Mouse (Mus musculus): ENCODE data around the gene Mamdc4.

Gene Mamdc4

GRCm38 (mm10) chr2:25585601-25586000 lies 11.0 kb upstream of the Mamdc4 start:
- no peak overlapping the region for H3K4me3 ChIP-seq (replicated peaks; ENCODE audit: low read length)
- peaks cover 42% of the 10 kb centered on the region for H3K4me1 ChIP-seq (replicated peaks; ENCODE audit: low read depth, low read length)
- H3K9me3 ChIP-seq (ENCODE audit: low read length): no peaks in the 10 kb centered on the region

GRCm38 (mm10) chr2:25584856-25585255 lies 10.2 kb upstream of the Mamdc4 start:
- Histone ChIP-seq H3K4me3 (replicated peaks; ENCODE audit: low read length) (no peak overlapping the region), H3K9me3 (ENCODE audit: low read length) (no peaks in the 10 kb centered on the region), H3K36me3 (ENCODE audit: insufficient read depth, low read length) (peaks cover 78% of the 10 kb centered on the region), H3K27me3 (ENCODE audit: insufficient read depth, low read length) (peaks cover 21% of the 10 kb centered on the region), H3K4me1 (replicated peaks; ENCODE audit: low read depth, low read length) (peaks cover 47% of the 10 kb centered on the region)
- TF ChIP-seq NANOG (IDR thresholded peaks at IDR 0.05; ENCODE audit: borderline replicate concordance, low read length): no peak
- TF ChIP-seq CTCF (conservative IDR thresholded peaks at IDR 0.05; ENCODE audit: low read length): no peak
- TF ChIP-seq POU5F1 (IDR thresholded peaks at IDR 0.05; ENCODE audit: borderline replicate concordance, low read length): no peak

More at GRCm38 (mm10) chr2:25585601-25586000, 11.0 kb upstream of the Mamdc4 start:
- H3K27me3 ChIP-seq (ENCODE audit: insufficient read depth, low read length): peaks cover 14% of the 10 kb centered on the region
- TF ChIP-seq NANOG (IDR thresholded peaks at IDR 0.05; ENCODE audit: borderline replicate concordance, low read length): no peak
- no peak for TF ChIP-seq POU5F1 (IDR thresholded peaks at IDR 0.05; ENCODE audit: borderline replicate concordance, low read length)
- TF ChIP-seq CTCF (conservative IDR thresholded peaks at IDR 0.05; ENCODE audit: low read length): no peak
- peaks cover 85% of the 10 kb centered on the region for H3K36me3 ChIP-seq (ENCODE audit: insufficient read depth, low read length)

GRCm38 (mm10) chr2:25584152-25584551 lies 9.5 kb upstream of the Mamdc4 start:
- Histone ChIP-seq H3K36me3 (ENCODE audit: insufficient read depth, low read length) (peaks cover 71% of the 10 kb centered on the region), H3K4me1 (replicated peaks; ENCODE audit: low read depth, low read length) (peaks cover 53% of the 10 kb centered on the region), H3K9me3 (ENCODE audit: low read length) (no peaks in the 10 kb centered on the region), H3K4me3 (replicated peaks; ENCODE audit: low read length) (no peak overlapping the region), H3K27me3 (ENCODE audit: insufficient read depth, low read length) (peaks cover 28% of the 10 kb centered on the region)
- TF ChIP-seq NANOG (IDR thresholded peaks at IDR 0.05; ENCODE audit: borderline replicate concordance, low read length) (no peak), POU5F1 (IDR thresholded peaks at IDR 0.05; ENCODE audit: borderline replicate concordance, low read length) (no peak), CTCF (conservative IDR thresholded peaks at IDR 0.05; ENCODE audit: low read length) (no peak)

GRCm38 (mm10) chr2:25583571-25583970 lies 8.9 kb upstream of the Mamdc4 start:
- peaks cover 34% of the 10 kb centered on the region for H3K27me3 ChIP-seq (ENCODE audit: insufficient read depth, low read length)
- peaks cover 65% of the 10 kb centered on the region for H3K36me3 ChIP-seq (ENCODE audit: insufficient read depth, low read length)
- H3K9me3 ChIP-seq (ENCODE audit: low read length): no peaks in the 10 kb centered on the region
- H3K4me1 ChIP-seq (replicated peaks; ENCODE audit: low read depth, low read length): peaks cover 59% of the 10 kb centered on the region
- no peak overlapping the region for H3K4me3 ChIP-seq (replicated peaks; ENCODE audit: low read length)
- TF ChIP-seq NANOG (IDR thresholded peaks at IDR 0.05; ENCODE audit: borderline replicate concordance, low read length): no peak
- TF ChIP-seq CTCF (conservative IDR thresholded peaks at IDR 0.05; ENCODE audit: low read length): no peak
- TF ChIP-seq POU5F1 (IDR thresholded peaks at IDR 0.05; ENCODE audit: borderline replicate concordance, low read length): no peak

- H3K4me1 ChIP-seq (replicated peaks; ENCODE audit: low read depth, low read length): peaks cover 63% of the 10 kb centered on the region
- peak overlapping the region; percentile 5; the same call in 1 of the 2 replicates for H3K4me3 ChIP-seq (replicated peaks; ENCODE audit: low read length)
- TF ChIP-seq POU5F1 (IDR thresholded peaks at IDR 0.05; ENCODE audit: borderline replicate concordance, low read length) (no peak), NANOG (IDR thresholded peaks at IDR 0.05; ENCODE audit: borderline replicate concordance, low read length) (no peak), CTCF (conservative IDR thresholded peaks at IDR 0.05; ENCODE audit: low read length) (no peak)
- H3K27me3 ChIP-seq (ENCODE audit: insufficient read depth, low read length): peaks cover 39% of the 10 kb centered on the region
- peaks cover 61% of the 10 kb centered on the region for H3K36me3 ChIP-seq (ENCODE audit: insufficient read depth, low read length)
- H3K9me3 ChIP-seq (ENCODE audit: low read length): no peaks in the 10 kb centered on the region
Observed at GRCm38 (mm10) chr2:25583120-25583481, 8.5 kb upstream of the Mamdc4 start.

- peaks cover 65% of the 10 kb centered on the region for H3K4me1 ChIP-seq (replicated peaks; ENCODE audit: low read depth, low read length)
- TF ChIP-seq NANOG (IDR thresholded peaks at IDR 0.05; ENCODE audit: borderline replicate concordance, low read length): no peak
- TF ChIP-seq POU5F1 (IDR thresholded peaks at IDR 0.05; ENCODE audit: borderline replicate concordance, low read length): no peak
- no peak for TF ChIP-seq CTCF (conservative IDR thresholded peaks at IDR 0.05; ENCODE audit: low read length)
- no peaks in the 10 kb centered on the region for H3K9me3 ChIP-seq (ENCODE audit: low read length)
- peaks cover 56% of the 10 kb centered on the region for H3K36me3 ChIP-seq (ENCODE audit: insufficient read depth, low read length)
- peaks cover 44% of the 10 kb centered on the region for H3K27me3 ChIP-seq (ENCODE audit: insufficient read depth, low read length)
- peak overlapping the region; percentile 5; the same call in 1 of the 2 replicates for H3K4me3 ChIP-seq (replicated peaks; ENCODE audit: low read length)
Observed at GRCm38 (mm10) chr2:25582466-25583119, 7.9 kb upstream of the Mamdc4 start.

- peaks cover 49% of the 10 kb centered on the region for H3K36me3 ChIP-seq (ENCODE audit: insufficient read depth, low read length)
- TF ChIP-seq POU5F1 (IDR thresholded peaks at IDR 0.05; ENCODE audit: borderline replicate concordance, low read length): no peak
- TF ChIP-seq NANOG (IDR thresholded peaks at IDR 0.05; ENCODE audit: borderline replicate concordance, low read length): no peak
- TF ChIP-seq CTCF (conservative IDR thresholded peaks at IDR 0.05; ENCODE audit: low read length): no peak
- peaks cover 51% of the 10 kb centered on the region for H3K27me3 ChIP-seq (ENCODE audit: insufficient read depth, low read length)
- no peaks in the 10 kb centered on the region for H3K9me3 ChIP-seq (ENCODE audit: low read length)
- H3K4me3 ChIP-seq (replicated peaks; ENCODE audit: low read length): no peak overlapping the region
- peaks cover 67% of the 10 kb centered on the region for H3K4me1 ChIP-seq (replicated peaks; ENCODE audit: low read depth, low read length)
Observed at GRCm38 (mm10) chr2:25581901-25582301, 7.3 kb upstream of the Mamdc4 start.

GRCm38 (mm10) chr2:25581294-25581864 lies 6.7 kb upstream of the Mamdc4 start, which contains the start of gene Ajm1:
TSS of gene Ajm1 (minus strand) at chr2:25581757.
- Histone ChIP-seq H3K4me1 (replicated peaks; ENCODE audit: low read depth, low read length) (peaks cover 72% of the 10 kb centered on the region), H3K4me3 (replicated peaks; ENCODE audit: low read length) (peak within 1 kb of the TSS; percentile 46; the same call in 1 of the 2 replicates), H3K27me3 (ENCODE audit: insufficient read depth, low read length) (peaks cover 56% of the 10 kb centered on the region), H3K36me3 (ENCODE audit: insufficient read depth, low read length) (peaks cover 44% of the 10 kb centered on the region), H3K9me3 (ENCODE audit: low read length) (no peaks in the 10 kb centered on the region)
- TF ChIP-seq CTCF (conservative IDR thresholded peaks at IDR 0.05; ENCODE audit: low read length) (peak; percentile 97), POU5F1 (IDR thresholded peaks at IDR 0.05; ENCODE audit: borderline replicate concordance, low read length) (no peak)

Measured in E14TG2a.4 (cell line).